33 mouse cellular contexts compared by ENCODE assay signal in genomic region chr1:82188549-82189231, GRCm38 (mm10). TPM values are rescaled to one million over a fixed set of nuclear protein-coding genes. Genes with fewer than 3 reads are reported as not detected.
DNase-seq lines count a peak whose midpoint lies in the region; ATAC-seq lines count a peak whose summit lies in the region.
"Had no signal": no experiment of that assay in that cellular context is flagged by ENCODE, and none has a peak within 500 bp of the region (broad histone marks: within the 10 kb centered on the region; RNA-seq: fewer than 3 reads in every experiment).

No protein-coding gene starts in this region.

- DNase-seq in heart, adult 11 months: peak; percentile 5
- no peak for DNase-seq in heart, postnatal 25 days (ENCODE audit: low spot score)
- DNase-seq in limb, embryonic 11.5 days (ENCODE audit: low spot score): no peak
- no peak for DNase-seq in limb, embryonic 10.5 days (ENCODE audit: low spot score)
- DNase-seq in fat pad, adult 2 months (ENCODE audit: extremely low read depth, low read depth, low spot score): peak; percentile 91
- DNase-seq in B cell, adult 2 months: no peak
- no peak for DNase-seq in cerebellum, adult 11 months
- DNase-seq: cerebellum, adult 2 months; cerebellum, adult 9-11 months; embryo, embryonic 11 days; gastrocnemius, postnatal 10 days had no signal

- no peak overlapping the region for H3K4me3 ChIP-seq in limb, embryonic 11.5 days (ENCODE audit: low read depth, low read length)
- H3K4me3 ChIP-seq in limb, embryonic 10.5 days: no peak overlapping the region
- H3K4me3 ChIP-seq in intestine, embryonic 16.5 days (ENCODE audit: low read length): no peak overlapping the region
- H3K4me3 ChIP-seq: embryonic facial prominence, embryonic 10.5 days; embryonic facial prominence, embryonic 13.5 days; erythroblast, embryonic 14.5 days; forebrain, embryonic 10.5 days; forebrain, embryonic 13.5 days; heart, embryonic 12.5 days; heart, embryonic 15.5 days; hindbrain, embryonic 12.5 days; hindbrain, embryonic 15.5 days had no signal

- no peaks in the 10 kb centered on the region for H3K9me3 ChIP-seq in limb, embryonic 11.5 days (ENCODE audit: control insufficient read depth, low read length)
- no peaks in the 10 kb centered on the region for H3K9me3 ChIP-seq in limb, embryonic 10.5 days (replicated peaks)
- no peaks in the 10 kb centered on the region for H3K9me3 ChIP-seq in intestine, embryonic 16.5 days (ENCODE audit: control insufficient read depth, low read length)
- H3K9me3 ChIP-seq: embryonic facial prominence, embryonic 10.5 days; embryonic facial prominence, embryonic 13.5 days; forebrain, embryonic 10.5 days; forebrain, embryonic 13.5 days; G1E; heart, embryonic 12.5 days; heart, embryonic 15.5 days; hindbrain, embryonic 12.5 days; hindbrain, embryonic 15.5 days had no signal

- no peak overlapping the region for H3K9ac ChIP-seq in limb, embryonic 11.5 days (ENCODE audit: low read length)
- H3K9ac ChIP-seq in intestine, embryonic 16.5 days (ENCODE audit: low read depth, low read length): no peak overlapping the region
- H3K9ac ChIP-seq: embryonic facial prominence, embryonic 13.5 days; forebrain, embryonic 13.5 days; heart, embryonic 12.5 days; heart, embryonic 15.5 days; hindbrain, embryonic 12.5 days; hindbrain, embryonic 15.5 days had no signal

- 0 out of 2 replicates have a peak, but pooled peaks have one; percentile 35 for ATAC-seq in limb, embryonic 11.5 days (ENCODE audit: insufficient number of reproducible peaks, low FRiP score, low TSS enrichment, low read depth)
- ATAC-seq in intestine, embryonic 16.5 days: peak; percentile 88
- ATAC-seq: forebrain, embryonic 13.5 days had no signal

- H3K27ac ChIP-seq in limb, embryonic 11.5 days (replicated peaks; ENCODE audit: low read depth, low read length): no peak overlapping the region
- no peak overlapping the region for H3K27ac ChIP-seq in limb, embryonic 10.5 days
- H3K27ac ChIP-seq in intestine, embryonic 16.5 days (ENCODE audit: low read length): no peak overlapping the region
- H3K27ac ChIP-seq: embryonic facial prominence, embryonic 10.5 days; embryonic facial prominence, embryonic 13.5 days; forebrain, embryonic 10.5 days; forebrain, embryonic 13.5 days; heart, embryonic 15.5 days; hindbrain, embryonic 12.5 days; hindbrain, embryonic 15.5 days had no signal

- H3K4me1 ChIP-seq in limb, embryonic 11.5 days (ENCODE audit: control insufficient read depth, insufficient read depth, low read length): no peaks in the 10 kb centered on the region
- peaks cover 7% of the 10 kb centered on the region; the same call in 1 of the 2 replicates for H3K4me1 ChIP-seq in limb, embryonic 10.5 days
- peaks cover 4% of the 10 kb centered on the region; the same call in 1 of the 2 replicates for H3K4me1 ChIP-seq in intestine, embryonic 16.5 days (ENCODE audit: control insufficient read depth, insufficient read depth, low read length)
- H3K4me1 ChIP-seq: hindbrain, embryonic 12.5 days had no signal

- no peaks in the 10 kb centered on the region for H3K36me3 ChIP-seq in limb, embryonic 11.5 days (ENCODE audit: control insufficient read depth, insufficient read depth, low read length)
- no peaks in the 10 kb centered on the region for H3K36me3 ChIP-seq in limb, embryonic 10.5 days
- no peaks in the 10 kb centered on the region for H3K36me3 ChIP-seq in intestine, embryonic 16.5 days (ENCODE audit: control insufficient read depth, insufficient read depth, low read length)
- H3K36me3 ChIP-seq: embryonic facial prominence, embryonic 10.5 days; embryonic facial prominence, embryonic 13.5 days; forebrain, embryonic 10.5 days; G1E; heart, embryonic 12.5 days; heart, embryonic 15.5 days; hindbrain, embryonic 12.5 days; hindbrain, embryonic 15.5 days had no signal

- no peak overlapping the region for H3K4me2 ChIP-seq in limb, embryonic 11.5 days (ENCODE audit: low read depth, severe bottlenecking)
- no peak overlapping the region for H3K4me2 ChIP-seq in intestine, embryonic 16.5 days (ENCODE audit: low read depth, low read length)
- H3K4me2 ChIP-seq: embryonic facial prominence, embryonic 13.5 days; forebrain, embryonic 13.5 days; heart, embryonic 12.5 days; heart, embryonic 15.5 days; hindbrain, embryonic 12.5 days; hindbrain, embryonic 15.5 days had no signal

- intact Hi-C loops in heart, postnatal 25 days (cut with DNase I): no loop called here

- no peaks in the 10 kb centered on the region for H3K27me3 ChIP-seq in limb, embryonic 11.5 days (ENCODE audit: control insufficient read depth, insufficient read depth, low read length)
- H3K27me3 ChIP-seq in limb, embryonic 10.5 days (ENCODE audit: low read depth, poor library complexity, severe bottlenecking): no peaks in the 10 kb centered on the region
- H3K27me3 ChIP-seq in intestine, embryonic 16.5 days (replicated peaks; ENCODE audit: control insufficient read depth, insufficient read depth, low read length): no peaks in the 10 kb centered on the region
- H3K27me3 ChIP-seq: CH12.LX; embryonic facial prominence, embryonic 13.5 days; forebrain, embryonic 13.5 days; heart, embryonic 12.5 days; heart, embryonic 15.5 days; hindbrain, embryonic 12.5 days; hindbrain, embryonic 15.5 days; Patski had no signal

- WGBS in limb, embryonic 11.5 days: 65% methylated on average over 10 of the region's 10 CpGs
- WGBS in limb, embryonic 10.5 days: 80% methylated on average over 10 of the region's 10 CpGs
- WGBS in intestine, embryonic 16.5 days: 53% methylated on average over 10 of the region's 10 CpGs

RNA-seq across cellular contexts. Expression of gene Gm9747, which starts 44.2 kb away (rescaled TPM):
- total RNA-seq in heart, postnatal 25 days (2021): not detected
- polyA plus RNA-seq in limb, embryonic 11.5 days (2014; fragmentation: Nextera tagmentation; extraction: Ambion mirVana): 27.6 and 33.2 TPM in 2 replicates
- polyA plus RNA-seq in limb, embryonic 10.5 days (2016; fragmentation: Nextera tagmentation; extraction: Ambion mirVana): 15.4 and 24.6 TPM in 2 replicates
- polyA plus RNA-seq in intestine, embryonic 16.5 days (2015; fragmentation: Nextera tagmentation; extraction: Ambion mirVana): 7.2 and 7.8 TPM in 2 replicates
- total RNA-seq: adrenal gland, adult 18-20 months; adrenal gland, postnatal 10 days; adrenal gland, postnatal 36 days; CH12.LX; common myeloid progenitor, adult 5-6 weeks; gastrocnemius, adult 18-20 months; gastrocnemius, postnatal 10 days; gastrocnemius, postnatal 36 days; heart, adult 18-20 months; heart, postnatal 10 days; heart, postnatal 4 days had no signal
- polyA plus RNA-seq: cerebellum, adult 2 months; erythroblast, embryonic 14.5 days; G1E had no signal

Comparison
In these comparisons a context has a peak if more than half of its experiments do, and no peak if none do; other contexts are left out.
1. DNase-seq: peak in heart, adult 11 months (single experiment) and fat pad, adult 2 months (single experiment); none in heart, postnatal 25 days (single experiment), limb, embryonic 11.5 days (single experiment), limb, embryonic 10.5 days (single experiment), B cell, adult 2 months (0 of 2) and cerebellum, adult 11 months (single experiment).